Mouse (Mus musculus) stomach, postnatal 0 days (tissue): ENCODE results near the gene Shbg.

Experiments used
- CTCF ChIP-seq: IDR thresholded peaks from 2 replicates; pipeline ENCODE4 v1.5.1; 2016; ENCODE audit warnings: antibody characterized with exemption, low read depth, mild to moderate bottlenecking, moderate library complexity
- EP300 ChIP-seq: optimal IDR thresholded peaks from 2 replicates; pipeline ENCODE3; 2016; ENCODE audit warnings: antibody characterized with exemption

- no peak for TF ChIP-seq CTCF
- no peak for TF ChIP-seq EP300
Observed at GRCm38 (mm10) chr11:69606832-69607231, 10.9 kb downstream of the Shbg start.
